Mouse (Mus musculus) ES-Bruce4 (cell line): ENCODE measurements at regions not wholly inside any gene's neighbourhood (a gene's known extent, or its start where the extent isn't known, plus 50 kb on each side); places are given as distances from the start of the nearest gene placed in this dataset.

ENCODE experiments used
- CTCF ChIP-seq: IDR thresholded peaks from one replicate; pipeline ENCODE4 v1.8.1; 2011; ENCODE audit warnings: low read depth, low read length
- EP300 ChIP-seq: IDR thresholded peaks from 2 replicates; pipeline ENCODE4 v1.6.1; 2011; ENCODE audit warnings: low read depth, low read length; ENCODE audit not compliant: insufficient read depth
- POLR2A ChIP-seq: IDR thresholded peaks from one replicate; pipeline ENCODE4 v1.8.1; 2011; ENCODE audit warnings: low read length; ENCODE audit not compliant: insufficient read depth

DNA sequence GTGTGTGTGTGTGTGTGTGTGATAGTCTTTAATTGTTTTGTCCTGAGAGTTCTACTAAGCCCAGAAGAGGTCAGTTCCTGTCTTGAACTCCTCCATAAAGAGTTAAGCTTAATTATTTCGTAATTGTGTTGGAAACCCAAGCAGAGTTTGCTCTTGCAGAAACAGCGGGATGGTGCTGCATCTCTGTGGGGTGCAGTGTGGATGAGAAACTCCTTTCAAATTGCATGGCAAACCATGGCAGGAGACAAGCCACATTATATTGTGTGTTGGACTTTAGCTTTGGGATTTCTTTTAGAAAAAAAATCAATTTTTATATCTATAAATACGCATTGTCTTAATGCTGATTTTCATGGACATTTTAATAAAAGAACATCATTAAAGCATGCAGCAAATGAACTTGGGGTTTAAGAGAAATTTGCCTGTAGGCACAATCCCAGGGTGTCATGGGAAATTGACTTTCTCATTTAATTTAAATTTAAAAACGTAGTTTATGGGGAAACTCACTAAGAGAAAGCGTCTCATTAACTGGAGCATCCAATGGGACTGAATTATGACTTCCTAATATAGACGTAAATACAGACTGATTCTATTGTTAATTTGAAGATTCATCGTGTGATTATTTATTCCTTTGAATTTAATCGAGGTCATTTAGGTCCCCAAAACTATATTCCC lies 61.4 kb upstream of the Olfr275 start:
- TF ChIP-seq EP300: no peak
- TF ChIP-seq POLR2A: no peak
- TF ChIP-seq CTCF: no peak
